Mouse (Mus musculus): ENCODE results near the gene Ctbs. TPM values are rescaled to one million over a fixed set of nuclear protein-coding genes. Genes with fewer than 3 reads are reported as not detected.

The Ctbs gene
- 10.5 and 10.6 TPM in 2 replicates for polyA plus RNA-seq (2015; fragmentation: Nextera tagmentation; extraction: Ambion mirVana)

- H3K9ac ChIP-seq = peak within 1 kb of the TSS; percentile 54
- H3K9me3 ChIP-seq (replicated peaks) = no peaks in the 10 kb centered on the region
- peaks cover 9% of the 10 kb centered on the region; the same call in 1 of the 2 replicates for H3K4me1 ChIP-seq
- no peaks in the 10 kb centered on the region for H3K36me3 ChIP-seq
- WGBS = 42% methylated on average over 9 of the region's 9 CpGs
- no peak for ATAC-seq (ENCODE audit: insufficient number of reproducible peaks, low FRiP score, low TSS enrichment, low read depth)
- H3K4me3 ChIP-seq (replicated peaks) = peak within 1 kb of the TSS; percentile 61
- H3K4me2 ChIP-seq (replicated peaks) = peak within 1 kb of the TSS; percentile 54
- no peaks in the 10 kb centered on the region for H3K27me3 ChIP-seq
- H3K27ac ChIP-seq (replicated peaks) = peak within 1 kb of the TSS; percentile 90
These were observed at the start of gene Ctbs for GRCm38 (mm10) chr3:146449745-146450250. TSS of gene Ctbs (plus strand) at chr3:146449795.

- Histone ChIP-seq H3K36me3 (no peaks in the 10 kb centered on the region), H3K9me3 (replicated peaks) (0 out of 2 replicates have a peak, but pooled peaks cover 5% of the 10 kb centered on the region), H3K4me1 (peaks cover 25% of the 10 kb centered on the region), H3K4me3 (replicated peaks) (peak overlapping the region; percentile 95), H3K27ac (replicated peaks) (no peak overlapping the region), H3K4me2 (replicated peaks) (peak overlapping the region; percentile 75), H3K27me3 (no peaks in the 10 kb centered on the region), H3K9ac (no peak overlapping the region)
- 43% methylated on average over 3 of the region's 3 CpGs for WGBS
- ATAC-seq (ENCODE audit: insufficient number of reproducible peaks, low FRiP score, low TSS enrichment, low read depth) = no peak
These were observed 45.8 kb upstream of the Ctbs start for GRCm38 (mm10) chr3:146403770-146404169.

GRCm38 (mm10) chr3:146404311-146405201 lies 45.0 kb upstream of the Ctbs start, which contains the start of gene Ssx2ip:
TSS of gene Ssx2ip (plus strand) at chr3:146404642.
- H3K4me2 ChIP-seq (replicated peaks) = peak within 1 kb of the TSS; percentile 75
- H3K27ac ChIP-seq (replicated peaks) = peak within 1 kb of the TSS; percentile 84
- WGBS = under 1% methylated on average over 82 of the region's 100 CpGs
- ATAC-seq (ENCODE audit: insufficient number of reproducible peaks, low FRiP score, low TSS enrichment, low read depth) = peak; percentile 94
- H3K27me3 ChIP-seq = no peaks in the 10 kb centered on the region
- peak within 1 kb of the TSS; percentile 77 for H3K9ac ChIP-seq
- H3K4me3 ChIP-seq (replicated peaks) = peak within 1 kb of the TSS; percentile 95
- H3K9me3 ChIP-seq (replicated peaks) = 0 out of 2 replicates have a peak, but pooled peaks cover 5% of the 10 kb centered on the region
- peaks cover 25% of the 10 kb centered on the region for H3K4me1 ChIP-seq
- no peaks in the 10 kb centered on the region for H3K36me3 ChIP-seq

GRCm38 (mm10) chr3:146405213-146406006 lies 44.2 kb upstream of the Ctbs start:
- Histone ChIP-seq H3K36me3 (no peaks in the 10 kb centered on the region), H3K27me3 (no peaks in the 10 kb centered on the region)
- WGBS = 15% methylated on average over 18 of the region's 18 CpGs

GRCm38 (mm10) chr3:146406007-146406341 lies 43.6 kb upstream of the Ctbs start:
- ATAC-seq (ENCODE audit: insufficient number of reproducible peaks, low FRiP score, low TSS enrichment, low read depth) = peak; percentile 35; the same call in 1 of the 2 replicates

More at GRCm38 (mm10) chr3:146405213-146406006, 44.2 kb upstream of the Ctbs start:
- Histone ChIP-seq H3K4me3 (replicated peaks) (peak overlapping the region; percentile 95), H3K9me3 (replicated peaks) (0 out of 2 replicates have a peak, but pooled peaks cover 5% of the 10 kb centered on the region), H3K27ac (replicated peaks) (peak overlapping the region; percentile 84), H3K4me2 (replicated peaks) (peak overlapping the region; percentile 75), H3K9ac (peak overlapping the region; percentile 77), H3K4me1 (peaks cover 28% of the 10 kb centered on the region)
- ATAC-seq (ENCODE audit: insufficient number of reproducible peaks, low FRiP score, low TSS enrichment, low read depth) = no peak

GRCm38 (mm10) chr3:146407086-146407721 lies 42.4 kb upstream of the Ctbs start:
- H3K4me3 ChIP-seq (replicated peaks) = peak overlapping the region; percentile 95; the same call in 1 of the 2 replicates
- no peaks in the 10 kb centered on the region for H3K36me3 ChIP-seq
- no peak overlapping the region for H3K27ac ChIP-seq (replicated peaks)
- peak overlapping the region; percentile 20; the same call in 1 of the 2 replicates for H3K4me2 ChIP-seq (replicated peaks)
- 68% methylated on average over 16 of the region's 16 CpGs for WGBS
- 0 out of 2 replicates have a peak, but pooled peaks cover 5% of the 10 kb centered on the region for H3K9me3 ChIP-seq (replicated peaks)
- H3K27me3 ChIP-seq = no peaks in the 10 kb centered on the region
- no peak for ATAC-seq (ENCODE audit: insufficient number of reproducible peaks, low FRiP score, low TSS enrichment, low read depth)
- peaks cover 34% of the 10 kb centered on the region for H3K4me1 ChIP-seq
- H3K9ac ChIP-seq = no peak overlapping the region

More at GRCm38 (mm10) chr3:146406007-146406341, 43.6 kb upstream of the Ctbs start:
- 48% methylated on average over 5 of the region's 5 CpGs for WGBS
- no peaks in the 10 kb centered on the region for H3K27me3 ChIP-seq
- no peaks in the 10 kb centered on the region for H3K36me3 ChIP-seq
- 0 out of 2 replicates have a peak, but pooled peaks cover 5% of the 10 kb centered on the region for H3K9me3 ChIP-seq (replicated peaks)
- no peak overlapping the region for H3K9ac ChIP-seq
- H3K4me2 ChIP-seq (replicated peaks) = peak overlapping the region; percentile 75
- H3K27ac ChIP-seq (replicated peaks) = peak overlapping the region; percentile 79; the same call in 1 of the 2 replicates
- H3K4me1 ChIP-seq = peaks cover 28% of the 10 kb centered on the region
- peak overlapping the region; percentile 95 for H3K4me3 ChIP-seq (replicated peaks)

- Histone ChIP-seq H3K4me3 (replicated peaks) (no peak overlapping the region), H3K4me2 (replicated peaks) (no peak overlapping the region), H3K27me3 (no peaks in the 10 kb centered on the region), H3K27ac (replicated peaks) (no peak overlapping the region), H3K36me3 (no peaks in the 10 kb centered on the region), H3K4me1 (peaks cover 31% of the 10 kb centered on the region), H3K9me3 (replicated peaks) (no peaks in the 10 kb centered on the region), H3K9ac (no peak overlapping the region)
- ATAC-seq (ENCODE audit: insufficient number of reproducible peaks, low FRiP score, low TSS enrichment, low read depth) = no peak
- 73% methylated on average over 7 of the region's 7 CpGs for WGBS
These were observed 39.5 kb upstream of the Ctbs start for GRCm38 (mm10) chr3:146410114-146410513.

- H3K27me3 ChIP-seq = no peaks in the 10 kb centered on the region
- ATAC-seq (ENCODE audit: insufficient number of reproducible peaks, low FRiP score, low TSS enrichment, low read depth) = no peak
- 65% methylated on average over 2 of the region's 2 CpGs for WGBS
These were observed 37.6 kb upstream of the Ctbs start for GRCm38 (mm10) chr3:146412008-146412407.

GRCm38 (mm10) chr3:146412480-146412879 lies 37.1 kb upstream of the Ctbs start:
- no peaks in the 10 kb centered on the region for H3K27me3 ChIP-seq
- H3K4me2 ChIP-seq (replicated peaks) = no peak overlapping the region
- no peak overlapping the region for H3K4me3 ChIP-seq (replicated peaks)
- H3K27ac ChIP-seq (replicated peaks) = no peak overlapping the region
- H3K4me1 ChIP-seq = peaks cover 11% of the 10 kb centered on the region; the same call in 1 of the 2 replicates
- H3K36me3 ChIP-seq = 0 out of 2 replicates have a peak, but pooled peaks cover 2% of the 10 kb centered on the region
- WGBS = 69% methylated on average over 7 of the region's 7 CpGs
- ATAC-seq (ENCODE audit: insufficient number of reproducible peaks, low FRiP score, low TSS enrichment, low read depth) = no peak
- H3K9ac ChIP-seq = no peak overlapping the region
- H3K9me3 ChIP-seq (replicated peaks) = no peaks in the 10 kb centered on the region

More at GRCm38 (mm10) chr3:146412008-146412407, 37.6 kb upstream of the Ctbs start:
- H3K4me1 ChIP-seq = peaks cover 15% of the 10 kb centered on the region; the same call in 1 of the 2 replicates
- no peak overlapping the region for H3K4me2 ChIP-seq (replicated peaks)
- H3K4me3 ChIP-seq (replicated peaks) = no peak overlapping the region
- no peak overlapping the region for H3K9ac ChIP-seq
- no peak overlapping the region for H3K27ac ChIP-seq (replicated peaks)
- no peaks in the 10 kb centered on the region for H3K9me3 ChIP-seq (replicated peaks)
- no peaks in the 10 kb centered on the region for H3K36me3 ChIP-seq

- Histone ChIP-seq H3K36me3 (0 out of 2 replicates have a peak, but pooled peaks cover 5% of the 10 kb centered on the region), H3K4me1 (peaks cover 11% of the 10 kb centered on the region; the same call in 1 of the 2 replicates), H3K27ac (replicated peaks) (no peak overlapping the region), H3K4me2 (replicated peaks) (no peak overlapping the region), H3K9ac (no peak overlapping the region), H3K4me3 (replicated peaks) (no peak overlapping the region), H3K27me3 (no peaks in the 10 kb centered on the region), H3K9me3 (replicated peaks) (no peaks in the 10 kb centered on the region)
- no peak for ATAC-seq (ENCODE audit: insufficient number of reproducible peaks, low FRiP score, low TSS enrichment, low read depth)
- 81% methylated on average over 13 of the region's 13 CpGs for WGBS
These were observed 36.6 kb upstream of the Ctbs start for GRCm38 (mm10) chr3:146413016-146413415.

All from embryonic facial prominence, embryonic 15.5 days (tissue).